Mouse (Mus musculus) heart, embryonic 13.5 days (tissue): ENCODE results near the gene Gzmd. TPM values are rescaled to one million over a fixed set of nuclear protein-coding genes. Genes with fewer than 3 reads are reported as not detected.
"Not testable (repeated sequence)": the region's sequence is repeated elsewhere in the genome, so short reads cannot be mapped to it uniquely, and the experiment has no call there.

Experiments used
- ATAC-seq: fragments of 200-750 bp; cut with Nextera tagmentation; 2 replicates; pipeline ENCODE4 v1.8.0; 2017; ENCODE audit warnings: moderate TSS enrichment; ENCODE audit not compliant: insufficient number of reproducible peaks, low FRiP score, low TSS enrichment; ENCODE audit errors: extremely low read depth
- H3K27ac ChIP-seq: fragments of 300-500 bp; sonication (generic); replicated peaks from 2 replicates; pipeline ENCODE4 v1.5.1; 2015; ENCODE audit warnings: moderate library complexity, mild to moderate bottlenecking, inconsistent platforms
- H3K27me3 ChIP-seq: fragments of 300-500 bp; sonication (generic); replicated peaks from 2 replicates; pipeline ENCODE4 v1.6.1; 2015; ENCODE audit warnings: mild to moderate bottlenecking, inconsistent platforms
- H3K36me3 ChIP-seq: fragments of 300-500 bp; sonication (generic); 2 replicates; pipeline ENCODE4 v1.6.1; 2015; ENCODE audit warnings: mild to moderate bottlenecking, inconsistent platforms
- H3K4me1 ChIP-seq: fragments of 300-500 bp; sonication (generic); 2 replicates; pipeline ENCODE4 v1.6.1; 2015; ENCODE audit warnings: inconsistent platforms
- H3K4me2 ChIP-seq: fragments of 300-500 bp; sonication (generic); 2 replicates; pipeline ENCODE4 v1.6.1; 2015; ENCODE audit warnings: inconsistent platforms, mild to moderate bottlenecking, moderate library complexity
- H3K4me3 ChIP-seq: fragments of 300-500 bp; sonication (generic); 2 replicates; pipeline ENCODE4 v1.5.1; 2015; ENCODE audit warnings: moderate library complexity, mild to moderate bottlenecking, inconsistent platforms
- H3K9ac ChIP-seq: fragments of 300-500 bp; sonication (generic); 2 replicates; pipeline ENCODE4 v1.6.1; 2015; ENCODE audit warnings: inconsistent platforms, mild to moderate bottlenecking, moderate library complexity
- H3K9me3 ChIP-seq: fragments of 300-500 bp; sonication (generic); 2 replicates; pipeline ENCODE4 v1.6.1; 2016; ENCODE audit warnings: inconsistent platforms
- WGBS: fragments of 180-500 bp; shearing (Covaris S2); methylation state at CpG from one replicate; pipeline ENCODE4 v1.1.7; 2015; ENCODE audit warnings: mixed read lengths; 5-methylcytosine and 5-hydroxymethylcytosine counted together
- polyA plus RNA-seq: library from polyadenylated mRNA; unstranded; fragments of >200 nt; fragmentation: Nextera tagmentation; extraction: Ambion mirVana; gene quantifications from 2 replicates; pipeline ENCODE4 v1.2.1, GENCODE M21; 2015

Gene Gzmd
- polyA plus RNA-seq, 1 experiment from 2014 or later: not detected

- not testable (repeated sequence) for H3K9me3 ChIP-seq, H3K27ac ChIP-seq, H3K4me2 ChIP-seq, H3K4me1 ChIP-seq, H3K9ac ChIP-seq, H3K36me3 ChIP-seq, ATAC-seq, H3K27me3 ChIP-seq, H3K4me3 ChIP-seq
- WGBS: 82% methylated on average over 33 of the region's 33 CpGs
Observed at GRCm38 (mm10) chr14:56115531-56116310, 16.7 kb downstream of the Gzmd start.

GRCm38 (mm10) chr14:56105447-56106180, 26.8 kb downstream of the Gzmd start:
- H3K27me3 ChIP-seq: no peaks in the 10 kb centered on the region
- H3K27ac ChIP-seq: no peak overlapping the region
- ATAC-seq: no peak
- no peak overlapping the region for H3K4me2 ChIP-seq
- no peak overlapping the region for H3K9ac ChIP-seq
- no peak overlapping the region for H3K4me3 ChIP-seq
- no peaks in the 10 kb centered on the region for H3K4me1 ChIP-seq
- H3K9me3 ChIP-seq: no peaks in the 10 kb centered on the region
- 71% methylated on average over 13 of the region's 13 CpGs for WGBS
- H3K36me3 ChIP-seq: no peaks in the 10 kb centered on the region

DNA sequence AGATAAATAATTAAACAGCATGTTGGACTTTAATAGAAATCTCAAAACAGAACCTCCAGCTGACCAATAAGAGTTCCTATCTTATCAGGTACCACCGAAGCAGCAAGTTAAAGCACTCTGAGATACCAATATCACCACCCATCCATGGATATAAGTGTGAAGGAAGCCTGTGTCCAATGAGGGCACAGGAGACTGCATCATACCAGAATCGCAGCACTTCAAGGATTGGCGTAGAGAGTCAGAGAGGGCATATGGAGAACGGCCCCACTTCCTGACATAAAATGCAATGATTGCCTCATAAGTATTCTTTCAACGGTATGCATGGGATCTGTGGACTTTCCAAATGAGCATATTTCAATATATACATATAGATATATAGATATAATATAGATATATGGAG, 27.4 kb downstream of the Gzmd start:
- Histone ChIP-seq H3K9ac (no peak overlapping the region), H3K36me3 (no peaks in the 10 kb centered on the region), H3K27me3 (no peaks in the 10 kb centered on the region), H3K4me2 (no peak overlapping the region), H3K4me1 (no peaks in the 10 kb centered on the region), H3K4me3 (no peak overlapping the region), H3K9me3 (no peaks in the 10 kb centered on the region), H3K27ac (no peak overlapping the region)
- 58% methylated on average over 5 of the region's 5 CpGs for WGBS
- ATAC-seq: no peak

- H3K27ac ChIP-seq: no peak overlapping the region
- WGBS: 70% methylated on average over 3 of the region's 3 CpGs
- no peak for ATAC-seq
- H3K27me3 ChIP-seq: no peaks in the 10 kb centered on the region
- H3K36me3 ChIP-seq: no peaks in the 10 kb centered on the region
- no peak overlapping the region for H3K4me2 ChIP-seq
- no peak overlapping the region for H3K4me3 ChIP-seq
- no peaks in the 10 kb centered on the region for H3K4me1 ChIP-seq
- no peak overlapping the region for H3K9ac ChIP-seq
- H3K9me3 ChIP-seq: no peaks in the 10 kb centered on the region
Observed at GRCm38 (mm10) chr14:56103452-56103851, 29.0 kb downstream of the Gzmd start.

- Histone ChIP-seq H3K4me2 (no peak within 1 kb of the TSS), H3K9ac (no peak within 1 kb of the TSS), H3K27ac (no peak within 1 kb of the TSS), H3K36me3 (no peaks in the 10 kb centered on the region), H3K4me1 (peaks cover 7% of the 10 kb centered on the region), H3K27me3 (no peaks in the 10 kb centered on the region), H3K4me3 (no peak within 1 kb of the TSS), H3K9me3 (no peaks in the 10 kb centered on the region)
- WGBS: 60% methylated on average over 10 of the region's 10 CpGs
- no peak for ATAC-seq
Observed at GRCm38 (mm10) chr14:56102386-56102785, 30.0 kb downstream of the Gzmd start, which contains the start of gene Ctsg. Ctsg (minus strand) TSS chr14:56102574.

- ATAC-seq: no peak
- no peaks in the 10 kb centered on the region for H3K9me3 ChIP-seq
- H3K4me2 ChIP-seq: no peak overlapping the region
- no peaks in the 10 kb centered on the region for H3K36me3 ChIP-seq
- no peak overlapping the region for H3K27ac ChIP-seq
- H3K27me3 ChIP-seq: no peaks in the 10 kb centered on the region
- H3K9ac ChIP-seq: no peak overlapping the region
- no peak overlapping the region for H3K4me3 ChIP-seq
- peaks cover 10% of the 10 kb centered on the region for H3K4me1 ChIP-seq
- 71% methylated on average over 4 of the region's 4 CpGs for WGBS
Observed at GRCm38 (mm10) chr14:56098940-56099339, 33.5 kb downstream of the Gzmd start.

- H3K9ac ChIP-seq: no peak overlapping the region
- 28% methylated on average over 1 of the region's 1 CpGs for WGBS
- no peak overlapping the region for H3K4me2 ChIP-seq
- no peaks in the 10 kb centered on the region for H3K27me3 ChIP-seq
- no peak overlapping the region for H3K4me3 ChIP-seq
- H3K9me3 ChIP-seq: no peaks in the 10 kb centered on the region
- no peak overlapping the region for H3K27ac ChIP-seq
- peaks cover 10% of the 10 kb centered on the region for H3K4me1 ChIP-seq
- no peak for ATAC-seq
- no peaks in the 10 kb centered on the region for H3K36me3 ChIP-seq
Observed at GRCm38 (mm10) chr14:56097597-56097996, 34.8 kb downstream of the Gzmd start.

GRCm38 (mm10) chr14:56093353-56093752, 39.1 kb downstream of the Gzmd start:
- no peak overlapping the region for H3K4me2 ChIP-seq
- 80% methylated on average over 2 of the region's 2 CpGs for WGBS
- ATAC-seq: no peak
- H3K4me1 ChIP-seq: peaks cover 10% of the 10 kb centered on the region
- H3K27me3 ChIP-seq: no peaks in the 10 kb centered on the region
- no peak overlapping the region for H3K4me3 ChIP-seq
- H3K9me3 ChIP-seq: peaks cover 3% of the 10 kb centered on the region; the same call in 1 of the 2 replicates
- H3K36me3 ChIP-seq: no peaks in the 10 kb centered on the region
- H3K9ac ChIP-seq: no peak overlapping the region
- no peak overlapping the region for H3K27ac ChIP-seq

DNA sequence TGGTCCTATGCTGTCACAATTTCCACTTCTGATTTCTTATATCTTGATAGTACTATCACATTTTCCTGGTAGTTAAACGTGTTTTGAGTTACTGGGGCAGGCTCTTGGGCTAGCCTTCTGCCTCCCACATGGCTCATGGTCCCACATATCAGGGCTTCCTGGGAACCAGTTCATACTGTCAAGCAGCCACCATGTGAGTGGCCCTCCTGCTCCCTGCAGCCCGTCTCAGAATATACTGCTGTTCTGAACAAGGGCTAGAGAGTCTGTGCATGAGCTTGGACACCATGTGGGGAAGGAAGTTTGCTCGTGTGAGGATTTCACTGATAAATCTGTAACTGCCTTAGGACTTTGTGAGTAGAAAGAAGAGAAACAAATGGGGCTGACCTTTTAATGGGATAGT, 45.7 kb downstream of the Gzmd start:
- ATAC-seq: no peak
- Histone ChIP-seq H3K9ac (no peak overlapping the region), H3K4me2 (no peak overlapping the region), H3K27me3 (no peaks in the 10 kb centered on the region), H3K36me3 (no peaks in the 10 kb centered on the region), H3K4me1 (no peaks in the 10 kb centered on the region), H3K9me3 (peaks cover 3% of the 10 kb centered on the region; the same call in 1 of the 2 replicates), H3K4me3 (no peak overlapping the region), H3K27ac (no peak overlapping the region)
- 54% methylated on average over 3 of the region's 3 CpGs for WGBS

- no peaks in the 10 kb centered on the region for H3K4me1 ChIP-seq
- H3K27ac ChIP-seq: no peak within 1 kb of the TSS
- ATAC-seq: no peak
- WGBS: 86% methylated on average over 2 of the region's 2 CpGs
- H3K36me3 ChIP-seq: no peaks in the 10 kb centered on the region
- no peaks in the 10 kb centered on the region for H3K9me3 ChIP-seq
- no peaks in the 10 kb centered on the region for H3K27me3 ChIP-seq
- no peak within 1 kb of the TSS for H3K9ac ChIP-seq
- H3K4me2 ChIP-seq: no peak within 1 kb of the TSS
- H3K4me3 ChIP-seq: no peak within 1 kb of the TSS
Observed at GRCm38 (mm10) chr14:56085167-56085566, 47.2 kb downstream of the Gzmd start, which contains the start of gene Mcpt8. Mcpt8 (minus strand) TSS chr14:56085273.

DNA sequence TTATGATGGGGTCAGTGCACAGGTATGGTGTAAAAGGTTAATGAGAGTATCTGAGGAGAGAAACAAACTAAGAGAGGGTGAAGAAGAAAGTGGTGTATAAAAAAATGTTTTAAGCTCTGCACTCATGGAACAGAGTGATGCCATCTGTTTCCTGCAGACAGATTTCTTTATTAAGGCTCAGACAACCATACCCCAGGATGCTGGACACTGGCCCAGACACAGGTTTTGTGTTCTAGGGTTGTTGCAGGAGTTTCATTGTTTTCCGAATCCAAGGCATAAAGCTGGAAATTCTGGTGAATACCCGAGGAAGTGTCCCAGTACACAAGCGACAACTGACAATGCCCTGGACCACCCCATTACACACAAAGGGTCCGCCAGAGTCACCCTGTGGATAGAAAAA, 50.4 kb downstream of the Gzmd start:
- no peak overlapping the region for H3K27ac ChIP-seq
- WGBS: 80% methylated on average over 4 of the region's 4 CpGs
- ATAC-seq: no peak
- no peaks in the 10 kb centered on the region for H3K4me1 ChIP-seq
- H3K36me3 ChIP-seq: no peaks in the 10 kb centered on the region
- no peak overlapping the region for H3K4me3 ChIP-seq
- H3K9me3 ChIP-seq: no peaks in the 10 kb centered on the region
- H3K9ac ChIP-seq: no peak overlapping the region
- no peaks in the 10 kb centered on the region for H3K27me3 ChIP-seq
- H3K4me2 ChIP-seq: no peak overlapping the region
